Mouse (Mus musculus) MEL (cell line): ENCODE data around the gene Pde11a. TPM values are rescaled to one million over a fixed set of nuclear protein-coding genes. Genes with fewer than 3 reads are reported as not detected.
A peak's percentile ranks its signal among the peaks of the same experiment; 100 is the strongest.

Experiments used
- DNase-seq: peaks from one replicate; pipeline ENCODE4 v3.0.0; 2011; ENCODE audit warnings: low read depth, low spot score
- H3K27ac ChIP-seq: 2 replicates; pipeline ENCODE4 v1.5.1; 2012; ENCODE audit warnings: low read depth, mild to moderate bottlenecking, control low read depth, low read length, moderate library complexity; ENCODE audit not compliant: control insufficient read depth
- H3K27me3 ChIP-seq, 2 experiments: fragments of 150-350 bp in 1 of 2; sonication (generic) in 1 of 2; 2 replicates each; pipeline ENCODE4 v1.6.1; 2012; ENCODE audit warnings: low read length in 2 of 2, mild to moderate bottlenecking in 2 of 2, improper control_type of control experiment in 1 of 2, moderate library complexity in 1 of 2; ENCODE audit not compliant: insufficient read depth in 2 of 2, control insufficient read depth in 1 of 2
- H3K36me3 ChIP-seq, 2 experiments: 2 replicates each; pipeline ENCODE4 v1.6.1; 2012 to 2014; ENCODE audit warnings: low read length in 2 of 2, improper control_type of control experiment in 1 of 2, inconsistent platforms in 1 of 2, mild to moderate bottlenecking in 1 of 2; ENCODE audit not compliant: insufficient read depth in 2 of 2, control insufficient read depth in 1 of 2
- H3K4me1 ChIP-seq, 2 experiments: fragments of 150-350 bp in 1 of 2; sonication (generic) in 1 of 2; 2 replicates each; pipeline ENCODE4 v1.6.1; 2012; ENCODE audit warnings: low read length in 2 of 2, improper control_type of control experiment in 1 of 2, mild to moderate bottlenecking in 1 of 2; ENCODE audit not compliant: insufficient read depth in 2 of 2, control insufficient read depth in 1 of 2
- H3K4me3 ChIP-seq, 2 experiments: fragments of 150-350 bp in 1 of 2; sonication (generic) in 1 of 2; 2 replicates each; pipeline ENCODE4 v1.5.1; 2012; ENCODE audit warnings: low read depth in 2 of 2, low read length in 2 of 2, mild to moderate bottlenecking in 2 of 2, moderate library complexity in 2 of 2, control low read depth in 1 of 2, improper control_type of control experiment in 1 of 2; ENCODE audit not compliant: control insufficient read depth in 1 of 2, insufficient read depth in 1 of 2
- H3K79me2 ChIP-seq: 2 replicates; pipeline ENCODE4 v1.6.1; 2012; ENCODE audit warnings: mild to moderate bottlenecking, low read length, moderate library complexity; ENCODE audit not compliant: control insufficient read depth, poor library complexity, insufficient read depth
- H3K9ac ChIP-seq: 2 replicates; pipeline ENCODE4 v1.6.1; 2012; ENCODE audit warnings: low read depth, mild to moderate bottlenecking, control low read depth, low read length, moderate library complexity; ENCODE audit not compliant: control insufficient read depth, poor library complexity, severe bottlenecking
- H3K9me3 ChIP-seq: fragments of 150-350 bp; sonication (generic); replicated peaks from 2 replicates; pipeline ENCODE4 v1.6.1; 2012; ENCODE audit warnings: mild to moderate bottlenecking, low read length, improper control_type of control experiment, moderate library complexity; ENCODE audit not compliant: insufficient read depth
- CHD1 ChIP-seq: IDR thresholded peaks from 2 replicates; pipeline ENCODE4 v1.6.1; 2012; ENCODE audit warnings: low read depth, mild to moderate bottlenecking, inconsistent platforms, low read length, improper control_type of control experiment
- CHD2 ChIP-seq: IDR thresholded peaks from 2 replicates; pipeline ENCODE4 v1.6.1; 2011; ENCODE audit warnings: low read length, improper control_type of control experiment
- CTCF ChIP-seq, 3 experiments: IDR thresholded peaks in 2 of 3; conservative IDR thresholded peaks in 1 of 3; 2 replicates each; pipeline ENCODE4 v1.5.1; 2011 to 2012; ENCODE audit warnings: low read length in 3 of 3, low read depth in 2 of 3, mild to moderate bottlenecking in 2 of 3, improper control_type of control experiment in 1 of 3, inconsistent platforms in 1 of 3, mixed read lengths in 1 of 3, moderate library complexity in 1 of 3; ENCODE audit not compliant: control insufficient read depth in 1 of 3, insufficient read depth in 1 of 3, poor library complexity in 1 of 3, severe bottlenecking in 1 of 3
- E2F4 ChIP-seq: IDR thresholded peaks from 2 replicates; pipeline ENCODE4 v1.6.1; 2011; ENCODE audit warnings: low read depth, low read length, improper control_type of control experiment, borderline replicate concordance
- ELF1 ChIP-seq: IDR thresholded peaks from 2 replicates; pipeline ENCODE4 v1.6.1; 2014; ENCODE audit warnings: low read depth, mild to moderate bottlenecking, inconsistent platforms, low read length, improper control_type of control experiment, moderate library complexity
- MAFK ChIP-seq: IDR thresholded peaks from 2 replicates; pipeline ENCODE4 v1.6.1; 2011; ENCODE audit warnings: low read depth, mild to moderate bottlenecking, low read length, improper control_type of control experiment, borderline replicate concordance
- MEF2A ChIP-seq: IDR thresholded peaks from 2 replicates; pipeline ENCODE4 v1.6.1; 2014; ENCODE audit warnings: low read depth, mild to moderate bottlenecking, inconsistent platforms, low read length, improper control_type of control experiment; ENCODE audit not compliant: poor library complexity, insufficient replicate concordance, severe bottlenecking; ENCODE audit errors: extremely low read depth
- MYB ChIP-seq: IDR thresholded peaks from 2 replicates; pipeline ENCODE4 v1.6.1; 2011; ENCODE audit warnings: mild to moderate bottlenecking, low read depth, low read length, improper control_type of control experiment
- NELFE ChIP-seq: IDR thresholded peaks from 2 replicates; pipeline ENCODE4 v1.6.1; 2011; ENCODE audit warnings: low read depth, low read length, improper control_type of control experiment
- POLR2AphosphoS5 ChIP-seq: IDR thresholded peaks from 2 replicates; pipeline ENCODE4 v1.6.1; 2012; ENCODE audit warnings: low read depth, borderline replicate concordance, mild to moderate bottlenecking, inconsistent platforms, low read length, moderate library complexity, mixed read lengths
- RAD21 ChIP-seq: IDR thresholded peaks from 2 replicates; pipeline ENCODE4 v1.6.1; 2011; ENCODE audit warnings: mild to moderate bottlenecking, low read depth, low read length, improper control_type of control experiment
- RCOR1 ChIP-seq: IDR thresholded peaks from 2 replicates; pipeline ENCODE4 v1.6.1; 2012; ENCODE audit warnings: low read depth, mild to moderate bottlenecking, inconsistent platforms, low read length, improper control_type of control experiment
- SIN3A ChIP-seq: IDR thresholded peaks from 2 replicates; pipeline ENCODE4 v1.6.1; 2012; ENCODE audit warnings: low read length, improper control_type of control experiment, inconsistent platforms
- TAL1 ChIP-seq: IDR thresholded peaks from 2 replicates; pipeline ENCODE4 v1.6.1; 2012; ENCODE audit warnings: mild to moderate bottlenecking, inconsistent platforms, low read length, moderate library complexity, mixed read lengths
- TBP ChIP-seq: IDR thresholded peaks from 2 replicates; pipeline ENCODE4 v1.8.0; 2011; ENCODE audit warnings: low read depth, low read length, improper control_type of control experiment
- UBTF ChIP-seq: IDR thresholded peaks from 2 replicates; pipeline ENCODE4 v1.6.1; 2012; ENCODE audit warnings: low read depth, mild to moderate bottlenecking, inconsistent platforms, low read length, improper control_type of control experiment, moderate library complexity, borderline replicate concordance; ENCODE audit not compliant: insufficient read depth
- USF2 ChIP-seq, 2 experiments: IDR thresholded peaks; 2 replicates each; pipeline ENCODE4 v1.6.1; 2011 to 2012; ENCODE audit warnings: improper control_type of control experiment in 2 of 2, low read length in 2 of 2, borderline replicate concordance in 1 of 2, inconsistent platforms in 1 of 2, low read depth in 1 of 2, mild to moderate bottlenecking in 1 of 2; ENCODE audit not compliant: insufficient read depth in 1 of 2
- ZC3H11A ChIP-seq: IDR thresholded peaks from 2 replicates; pipeline ENCODE4 v1.6.1; 2012; ENCODE audit warnings: low read depth, mild to moderate bottlenecking, inconsistent platforms, low read length, improper control_type of control experiment
- ZMIZ1 ChIP-seq: IDR thresholded peaks from 2 replicates; pipeline ENCODE4 v1.6.1; 2012; ENCODE audit warnings: low read depth, mild to moderate bottlenecking, inconsistent platforms, low read length, improper control_type of control experiment, moderate library complexity
- ZNF384 ChIP-seq: IDR thresholded peaks from 2 replicates; pipeline ENCODE4 v1.6.1; 2012; ENCODE audit warnings: low read depth, mild to moderate bottlenecking, inconsistent platforms, low read length, improper control_type of control experiment
- polyA plus RNA-seq, 2 experiments: library from polyadenylated mRNA; stranded (reverse) in 1 of 2; unstranded in 1 of 2; fragments of >175 nt in 1 of 2; fragments of >200 nt in 1 of 2; gene quantifications; 2 replicates each; pipeline versions ENCODE4 v1.2.1 to v1.2.4; 2012; ENCODE audit warnings: low replicate concordance in 2 of 2, low read depth in 1 of 2; ENCODE audit not compliant: insufficient read length in 2 of 2, insufficient read depth in 1 of 2, missing spikeins in 1 of 2
- total RNA-seq: library from RNA; depleted of rRNA; stranded (reverse); fragments of 300-350 nt; gene quantifications from 2 replicates; pipeline ENCODE4 v1.2.3, GENCODE M21; 2012

Pde11a gene
- total and polyA plus RNA-seq, 3 experiments: not detected

DNA sequence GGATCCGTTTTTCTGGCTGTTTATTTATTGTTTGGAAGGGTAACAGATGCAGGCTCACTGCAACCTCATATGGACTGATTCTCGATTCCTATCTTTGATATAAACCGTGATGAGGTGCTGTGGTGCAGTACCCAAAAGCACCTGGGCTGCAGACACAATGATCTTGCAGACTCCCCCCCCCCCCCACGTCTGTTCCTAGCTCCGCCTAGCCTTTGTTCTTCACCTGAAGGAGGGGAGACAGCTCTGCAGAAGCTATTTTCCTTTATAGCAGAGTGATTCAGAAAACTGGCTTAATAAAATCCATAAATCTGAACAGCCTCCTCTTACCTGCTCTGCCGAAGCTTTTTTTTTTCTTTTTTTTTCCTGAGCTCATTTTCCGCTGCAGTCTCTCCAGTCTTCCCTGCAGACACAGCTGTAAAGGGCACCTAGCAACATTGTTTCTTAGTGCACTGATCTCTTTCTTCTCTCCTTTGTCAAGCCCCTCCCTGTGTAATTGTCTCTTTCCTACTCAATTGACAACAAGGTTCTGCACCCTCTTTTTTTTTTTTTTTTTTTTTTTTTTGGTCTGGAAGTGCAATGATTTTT, 349.7 kb downstream of the Pde11a start:
- no peak overlapping the region for H3K4me3 ChIP-seq
- no peaks in the 10 kb centered on the region for H3K9me3 ChIP-seq
- DNase-seq: no peak
- no peaks in the 10 kb centered on the region for H3K79me2 ChIP-seq
- no peak overlapping the region for H3K27ac ChIP-seq
- H3K27me3 ChIP-seq: no peaks in the 10 kb centered on the region
- no peaks in the 10 kb centered on the region for H3K4me1 ChIP-seq
- H3K36me3 ChIP-seq: no peaks in the 10 kb centered on the region
- TF ChIP-seq CHD1 (no peak), UBTF (no peak), ZNF384 (no peak)
- no peak overlapping the region for H3K9ac ChIP-seq

DNA sequence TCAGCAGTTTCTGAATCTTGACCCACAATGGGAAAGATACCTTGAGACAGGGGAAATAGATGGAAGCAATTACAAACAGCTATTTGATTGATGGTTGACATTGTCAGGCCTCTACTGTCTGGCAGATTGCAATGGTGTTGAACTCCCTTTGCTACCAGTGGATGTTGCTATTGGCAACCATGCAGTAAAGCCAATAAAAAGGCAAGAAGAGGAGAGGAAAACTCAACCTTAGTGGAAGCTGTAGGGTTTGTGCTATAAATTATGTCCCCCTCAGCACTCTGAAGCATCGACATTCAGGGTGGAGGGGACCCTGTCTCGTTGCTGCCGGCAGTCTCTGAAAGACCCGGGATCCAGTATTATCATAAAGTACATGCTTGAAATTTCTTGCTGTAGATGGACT, 350.2 kb downstream of the Pde11a start:
- Histone ChIP-seq H3K79me2 (no peaks in the 10 kb centered on the region), H3K9ac (no peak overlapping the region), H3K27ac (no peak overlapping the region), H3K36me3 (no peaks in the 10 kb centered on the region), H3K9me3 (no peaks in the 10 kb centered on the region), H3K4me3 (no peak overlapping the region), H3K27me3 (no peaks in the 10 kb centered on the region), H3K4me1 (no peaks in the 10 kb centered on the region)
- DNase-seq: no peak
- no peak for TF ChIP-seq MYB
- TF ChIP-seq E2F4: no peak
- no peak for TF ChIP-seq CHD1
- no peak for TF ChIP-seq ZC3H11A

DNA sequence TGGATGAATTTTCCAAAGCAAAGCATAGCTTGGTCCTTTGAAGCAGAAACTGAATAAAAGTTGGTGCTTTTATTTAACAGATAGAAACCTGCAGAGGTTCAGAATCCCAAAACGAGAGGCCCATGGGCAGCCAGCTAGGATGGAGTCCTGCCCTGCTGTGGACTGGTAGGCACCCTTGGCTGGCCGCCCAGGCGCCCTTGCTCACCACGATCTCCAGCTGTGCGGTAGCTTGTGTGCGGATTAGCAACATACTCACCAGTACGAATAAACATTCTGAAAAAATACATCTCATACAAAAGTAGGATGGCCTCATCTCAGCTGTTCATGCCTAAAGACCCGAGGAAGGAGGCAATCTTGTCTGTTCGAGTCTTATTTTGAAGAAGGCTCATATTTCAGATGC, 350.8 kb downstream of the Pde11a start:
- no peak overlapping the region for H3K9ac ChIP-seq
- no peak overlapping the region for H3K4me3 ChIP-seq
- H3K27ac ChIP-seq: no peak overlapping the region
- H3K4me1 ChIP-seq: no peaks in the 10 kb centered on the region
- H3K9me3 ChIP-seq: no peaks in the 10 kb centered on the region
- no peak for TF ChIP-seq ZMIZ1
- no peaks in the 10 kb centered on the region for H3K27me3 ChIP-seq
- no peaks in the 10 kb centered on the region for H3K79me2 ChIP-seq
- H3K36me3 ChIP-seq: no peaks in the 10 kb centered on the region
- DNase-seq: no peak

- Histone ChIP-seq H3K4me3 (no peak overlapping the region), H3K9ac (no peak overlapping the region), H3K9me3 (no peaks in the 10 kb centered on the region), H3K27me3 (no peaks in the 10 kb centered on the region), H3K4me1 (no peaks in the 10 kb centered on the region), H3K79me2 (no peaks in the 10 kb centered on the region), H3K36me3 (no peaks in the 10 kb centered on the region), H3K27ac (no peak overlapping the region)
- peak; percentile 79 for DNase-seq
- TF ChIP-seq USF2 (IDR thresholded peaks at IDR 0.05; ENCODE audit: borderline replicate concordance in 1 of 2, insufficient read depth in 1 of 2, low read depth in 1 of 2, low read length in 2 of 2) (no peak), MAFK (no peak), CHD2 (no peak), SIN3A (no peak), ELF1 (no peak), RCOR1 (no peak), NELFE (no peak), CHD1 (no peak), MEF2A (no peak), CTCF (IDR thresholded peaks at IDR 0.05 in 2 of 3, conservative IDR thresholded peaks at IDR 0.05 in 1 of 3; ENCODE audit: control insufficient read depth in 1 of 3, insufficient read depth in 1 of 3, low read depth in 2 of 3, low read length in 3 of 3, poor library complexity in 1 of 3, severe bottlenecking in 1 of 3) (peak in 2 of 3 experiments; percentile 69 to 76), POLR2AphosphoS5 (no peak), TBP (no peak), TAL1 (no peak), RAD21 (peak; percentile 51)
Observed at GRCm38 (mm10) chr2:75985124-75985523, 353.4 kb downstream of the Pde11a start.
